Mouse (Mus musculus) lung, postnatal 0 days (tissue): ENCODE measurements around the gene Spsb4. TPM values are rescaled to one million over a fixed set of nuclear protein-coding genes. Genes with fewer than 3 reads are reported as not detected.

ENCODE experiments used
- ATAC-seq: fragments of 200-750 bp; cut with Nextera tagmentation; 2 replicates; pipeline ENCODE4 v1.8.0; 2017; ENCODE audit warnings: moderate library complexity
- DNase-seq: peaks from one replicate; pipeline ENCODE4 v3.0.0-alpha.2; 2016; ENCODE audit warnings: low spot score
- H3K27ac ChIP-seq: fragments of 300-500 bp; sonication (generic); 2 replicates; pipeline ENCODE4 v1.5.1; 2014; ENCODE audit warnings: antibody characterized with exemption, mild to moderate bottlenecking, low read length, mixed read lengths
- H3K27me3 ChIP-seq: fragments of 300-500 bp; sonication (generic); replicated peaks from 2 replicates; pipeline ENCODE4 v1.6.1; 2014; ENCODE audit warnings: low read length, mixed read lengths; ENCODE audit not compliant: insufficient read depth
- H3K36me3 ChIP-seq: fragments of 300-500 bp; sonication (generic); 2 replicates; pipeline ENCODE4 v1.6.1; 2014; ENCODE audit warnings: low read length, mixed read lengths; ENCODE audit not compliant: insufficient read depth
- H3K4me1 ChIP-seq: fragments of 300-500 bp; sonication (generic); 2 replicates; pipeline ENCODE4 v1.6.1; 2014; ENCODE audit warnings: antibody characterized with exemption, low read depth, low read length, mixed read lengths; ENCODE audit not compliant: insufficient read depth
- H3K4me2 ChIP-seq: fragments of 300-500 bp; sonication (generic); replicated peaks from 2 replicates; pipeline ENCODE4 v1.6.1; 2014; ENCODE audit warnings: low read depth, mild to moderate bottlenecking, low read length, moderate library complexity, mixed read lengths
- H3K4me3 ChIP-seq: fragments of 300-500 bp; sonication (generic); 2 replicates; pipeline ENCODE4 v1.5.1; 2014; ENCODE audit warnings: low read depth, low read length
- H3K9ac ChIP-seq: fragments of 300-500 bp; sonication (generic); replicated peaks from 2 replicates; pipeline ENCODE4 v1.6.1; 2014; ENCODE audit warnings: low read depth, mild to moderate bottlenecking
- H3K9me3 ChIP-seq: fragments of 300-500 bp; sonication (generic); 2 replicates; pipeline ENCODE4 v1.6.1; 2016; ENCODE audit warnings: low read length, mixed read lengths
- CTCF ChIP-seq: IDR thresholded peaks from 2 replicates; pipeline ENCODE4 v1.5.1; 2016; ENCODE audit warnings: antibody characterized with exemption, mild to moderate bottlenecking
- EP300 ChIP-seq: IDR thresholded peaks from 2 replicates; pipeline ENCODE4 v1.6.1; 2016; ENCODE audit warnings: antibody characterized with exemption, mild to moderate bottlenecking, control low read depth
- WGBS: fragments of 180-500 bp; shearing (Covaris S2); extraction: QIAGEN DNeasy Blood & Tissue Kit; methylation state at CpG from one replicate; pipeline ENCODE4 v1.1.7; 2014; 5-methylcytosine and 5-hydroxymethylcytosine counted together
- polyA plus RNA-seq: library from polyadenylated mRNA; unstranded; fragments of >200 nt; fragmentation: Nextera tagmentation; extraction: Ambion mirVana; gene quantifications from 2 replicates; pipeline ENCODE4 v1.2.1, GENCODE M21; 2015

Gene Spsb4
- polyA plus RNA-seq, 1 experiment from 2014 or later, result 2.2 TPM

DNA sequence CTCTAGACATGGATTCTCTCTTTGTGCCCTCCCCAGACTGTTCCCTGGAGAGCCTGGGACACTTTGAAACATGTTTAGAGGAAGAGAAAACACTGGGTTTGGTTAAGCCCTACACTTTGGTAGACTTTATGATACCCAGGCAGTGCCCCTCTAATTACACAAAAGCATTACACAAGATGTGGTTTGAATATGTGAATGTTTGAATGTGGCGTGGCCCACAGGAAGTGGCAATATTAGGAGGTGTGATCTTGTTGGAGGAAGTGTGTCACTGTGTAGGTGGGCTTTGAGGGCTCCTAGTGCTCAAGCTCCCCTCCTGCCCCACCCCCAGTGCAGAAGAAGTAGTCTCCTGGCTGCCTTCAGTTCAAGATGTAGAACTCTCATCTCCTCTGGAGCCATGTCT is 122.0 kb downstream of the Spsb4 start:
- H3K27ac ChIP-seq, result no peak overlapping the region
- no peak overlapping the region for H3K4me2 ChIP-seq
- no peaks in the 10 kb centered on the region for H3K4me1 ChIP-seq
- no peak overlapping the region for H3K4me3 ChIP-seq
- TF ChIP-seq EP300 (no peak), CTCF (no peak)
- no peak for DNase-seq
- H3K9ac ChIP-seq, result no peak overlapping the region
- WGBS, result 76% methylated on average over 1 of the region's 1 CpGs
- no peak for ATAC-seq
- H3K27me3 ChIP-seq, result no peaks in the 10 kb centered on the region
- no peaks in the 10 kb centered on the region for H3K9me3 ChIP-seq
- H3K36me3 ChIP-seq, result no peaks in the 10 kb centered on the region

GRCm38 (mm10) chr9:96893582-96893981 is 125.1 kb downstream of the Spsb4 start:
- Histone ChIP-seq H3K27me3 (no peaks in the 10 kb centered on the region), H3K27ac (no peak overlapping the region), H3K36me3 (no peaks in the 10 kb centered on the region), H3K4me2 (no peak overlapping the region), H3K9me3 (no peaks in the 10 kb centered on the region), H3K4me1 (peaks cover 3% of the 10 kb centered on the region; the same call in 1 of the 2 replicates), H3K4me3 (no peak overlapping the region), H3K9ac (no peak overlapping the region)
- 38% methylated on average over 5 of the region's 5 CpGs for WGBS
- ATAC-seq (no peak), DNase-seq (no peak)
- TF ChIP-seq CTCF, result no peak
- no peak for TF ChIP-seq EP300

Other genes with a start within 250 kb of the Spsb4 start
- 6.5 and 7.9 TPM in 2 replicates for gene Pxylp1, start 126.2 kb downstream of the Spsb4 start, polyA plus RNA-seq
- 54.1 and 63.7 TPM in 2 replicates for gene Slc25a36, start 92.3 kb upstream of the Spsb4 start, polyA plus RNA-seq